Mouse (Mus musculus) heart, embryonic 11.5 days (tissue): ENCODE measurements around the gene Cpa1. TPM values are rescaled to one million over a fixed set of nuclear protein-coding genes. Genes with fewer than 3 reads are reported as not detected.

Experiments used
- ATAC-seq: fragments of 200-750 bp; cut with Nextera tagmentation; replicated peaks from 2 replicates; pipeline ENCODE4 v1.8.0; 2017; ENCODE audit warnings: moderate library complexity; ENCODE audit not compliant: insufficient number of reproducible peaks, low FRiP score, low TSS enrichment
- H3K27ac ChIP-seq: fragments of 300-500 bp; sonication (generic); 2 replicates; pipeline ENCODE4 v1.5.1; 2014; ENCODE audit warnings: mild to moderate bottlenecking, low read depth, low read length
- H3K27me3 ChIP-seq: fragments of 300-500 bp; sonication (generic); 2 replicates; pipeline ENCODE4 v1.6.1; 2014; ENCODE audit warnings: mild to moderate bottlenecking, low read length, mixed read lengths; ENCODE audit not compliant: control insufficient read depth, insufficient read depth
- H3K36me3 ChIP-seq: fragments of 300-500 bp; sonication (generic); 2 replicates; pipeline ENCODE4 v1.6.1; 2014; ENCODE audit warnings: mild to moderate bottlenecking, low read length, moderate library complexity, mixed read lengths; ENCODE audit not compliant: control insufficient read depth, insufficient read depth
- H3K4me1 ChIP-seq: fragments of 300-500 bp; sonication (generic); 2 replicates; pipeline ENCODE4 v1.6.1; 2014; ENCODE audit warnings: low read length; ENCODE audit not compliant: control insufficient read depth, insufficient read depth
- H3K4me2 ChIP-seq: fragments of 300-500 bp; sonication (generic); 2 replicates; pipeline ENCODE4 v1.6.1; 2014; ENCODE audit warnings: mild to moderate bottlenecking, moderate library complexity
- H3K4me3 ChIP-seq: fragments of 300-500 bp; sonication (generic); 2 replicates; pipeline ENCODE4 v1.5.1; 2014; ENCODE audit warnings: low read depth, low read length
- H3K9ac ChIP-seq: fragments of 300-500 bp; sonication (generic); 2 replicates; pipeline ENCODE4 v1.6.1; 2014; ENCODE audit warnings: mild to moderate bottlenecking, low read depth, low read length, moderate library complexity
- H3K9me3 ChIP-seq: fragments of 300-500 bp; sonication (generic); replicated peaks from 2 replicates; pipeline ENCODE4 v1.6.1; 2016; ENCODE audit warnings: low read length; ENCODE audit not compliant: control insufficient read depth
- WGBS: fragments of 180-500 bp; shearing (Covaris S2); extraction: QIAGEN DNeasy Blood & Tissue Kit; methylation state at CpG from one replicate; pipeline ENCODE4 v1.1.7; 2014; ENCODE audit not compliant: insufficient replicate concordance; 5-methylcytosine and 5-hydroxymethylcytosine counted together
- polyA plus RNA-seq: library from polyadenylated mRNA; unstranded; fragments of >200 nt; fragmentation: Nextera tagmentation; extraction: Ambion mirVana; gene quantifications from 2 replicates; pipeline ENCODE4 v1.2.1, GENCODE M21; 2014

The Cpa1 gene
- polyA plus RNA-seq, 1 experiment from 2014 or later, result 2.5 TPM

GRCm38 (mm10) chr6:30628152-30628551 is 10.9 kb upstream of the Cpa1 start:
- peaks cover 15% of the 10 kb centered on the region; the same call in 1 of the 2 replicates for H3K4me1 ChIP-seq
- H3K9me3 ChIP-seq, result no peaks in the 10 kb centered on the region
- 56% methylated on average over 6 of the region's 6 CpGs for WGBS
- H3K27me3 ChIP-seq, result no peaks in the 10 kb centered on the region
- no peak overlapping the region for H3K4me3 ChIP-seq
- H3K27ac ChIP-seq, result no peak overlapping the region
- no peak overlapping the region for H3K9ac ChIP-seq
- no peaks in the 10 kb centered on the region for H3K36me3 ChIP-seq
- H3K4me2 ChIP-seq, result no peak overlapping the region
- no peak for ATAC-seq

- Histone ChIP-seq H3K9ac (no peak overlapping the region), H3K36me3 (no peaks in the 10 kb centered on the region), H3K4me2 (no peak overlapping the region), H3K27ac (no peak overlapping the region), H3K4me3 (no peak overlapping the region), H3K27me3 (no peaks in the 10 kb centered on the region), H3K4me1 (peaks cover 6% of the 10 kb centered on the region; the same call in 1 of the 2 replicates), H3K9me3 (no peaks in the 10 kb centered on the region)
- 76% methylated on average over 1 of the region's 1 CpGs for WGBS
- no peak for ATAC-seq
Observed at GRCm38 (mm10) chr6:30629989-30630388, 9.0 kb upstream of the Cpa1 start.

DNA sequence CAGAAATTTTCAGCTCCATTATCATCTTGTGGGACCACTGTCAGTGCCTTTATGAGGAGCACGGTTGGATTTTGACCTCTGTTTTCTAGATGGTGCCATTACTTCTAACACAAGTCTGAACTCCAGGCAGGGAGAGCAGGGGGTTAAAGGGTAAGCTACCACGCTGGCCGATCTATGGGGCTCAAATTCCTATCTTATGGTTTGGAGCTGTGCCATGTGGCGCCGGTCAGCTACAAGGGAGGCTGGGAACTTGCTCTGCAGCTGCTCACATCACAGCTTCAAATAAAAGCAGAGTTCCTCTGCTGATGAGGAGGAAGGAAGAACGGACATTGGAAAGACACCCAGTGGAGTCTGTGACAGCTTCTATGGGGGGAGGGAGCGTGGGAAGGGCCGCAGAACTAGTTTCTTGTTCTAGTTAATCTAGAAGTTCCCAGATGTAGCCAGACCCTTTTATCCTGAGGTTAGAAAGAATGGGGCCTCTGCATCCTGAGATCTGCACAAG is 3.6 kb upstream of the Cpa1 start:
- Histone ChIP-seq H3K9ac (no peak overlapping the region), H3K4me3 (no peak overlapping the region), H3K4me1 (peaks cover 14% of the 10 kb centered on the region; the same call in 1 of the 2 replicates), H3K27me3 (no peaks in the 10 kb centered on the region), H3K4me2 (no peak overlapping the region), H3K36me3 (no peaks in the 10 kb centered on the region), H3K9me3 (no peaks in the 10 kb centered on the region), H3K27ac (peak overlapping the region; percentile 10; the same call in 1 of the 2 replicates)
- no peak for ATAC-seq
- WGBS, result 36% methylated on average over 8 of the region's 8 CpGs

DNA sequence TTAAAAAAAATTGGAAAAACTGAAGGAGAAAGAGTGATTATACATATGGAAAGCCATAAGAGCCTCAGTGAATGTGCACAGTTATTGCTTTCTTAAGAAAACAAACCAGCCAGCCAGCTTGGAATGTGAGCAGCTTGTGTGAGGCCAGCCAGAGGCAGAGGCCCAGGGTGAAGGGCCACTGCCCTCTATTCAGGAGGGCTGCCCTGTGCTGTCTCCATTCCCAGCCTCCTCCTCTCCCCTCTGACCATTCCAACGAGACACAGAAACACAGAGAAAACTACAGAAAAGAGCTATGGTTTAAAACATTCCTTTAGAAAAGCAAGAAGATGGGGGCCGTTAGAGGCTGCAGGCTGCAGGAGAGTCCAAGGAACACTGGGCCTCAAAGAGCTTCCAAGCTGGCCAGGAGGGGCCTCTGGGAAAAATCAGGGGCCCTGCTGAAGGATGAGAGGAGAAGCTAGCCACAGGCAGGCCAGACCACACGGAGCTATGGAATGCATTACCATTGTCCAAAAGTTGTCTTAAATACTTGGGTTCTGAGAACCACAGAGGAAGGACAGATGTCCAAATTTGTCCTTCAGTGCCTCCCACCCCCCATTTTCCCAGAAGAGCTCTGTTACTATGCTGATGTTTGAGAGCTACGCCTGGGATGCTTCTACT is 2.7 kb upstream of the Cpa1 start:
- WGBS, result 49% methylated on average over 4 of the region's 4 CpGs
- Histone ChIP-seq H3K36me3 (no peaks in the 10 kb centered on the region), H3K9ac (no peak overlapping the region), H3K27me3 (no peaks in the 10 kb centered on the region), H3K9me3 (no peaks in the 10 kb centered on the region), H3K27ac (peak overlapping the region; percentile 55), H3K4me3 (no peak overlapping the region), H3K4me2 (no peak overlapping the region), H3K4me1 (peaks cover 14% of the 10 kb centered on the region; the same call in 1 of the 2 replicates)
- ATAC-seq, result 0 out of 2 replicates have a peak, but pooled peaks have one; percentile 36

GRCm38 (mm10) chr6:30643694-30644460 is 4.9 kb downstream of the Cpa1 start:
- H3K27me3 ChIP-seq, result no peaks in the 10 kb centered on the region
- H3K4me2 ChIP-seq, result no peak overlapping the region
- no peak overlapping the region for H3K27ac ChIP-seq
- 62% methylated on average over 12 of the region's 12 CpGs for WGBS
- H3K9ac ChIP-seq, result no peak overlapping the region
- ATAC-seq, result no peak
- no peaks in the 10 kb centered on the region for H3K36me3 ChIP-seq
- H3K9me3 ChIP-seq, result no peaks in the 10 kb centered on the region
- H3K4me1 ChIP-seq, result 0 out of 2 replicates have a peak, but pooled peaks cover 3% of the 10 kb centered on the region
- H3K4me3 ChIP-seq, result no peak overlapping the region

- Histone ChIP-seq H3K27me3 (no peaks in the 10 kb centered on the region), H3K36me3 (no peaks in the 10 kb centered on the region), H3K4me3 (no peak overlapping the region), H3K4me2 (no peak overlapping the region), H3K4me1 (peaks cover 6% of the 10 kb centered on the region; the same call in 1 of the 2 replicates), H3K27ac (no peak overlapping the region), H3K9me3 (no peaks in the 10 kb centered on the region), H3K9ac (no peak overlapping the region)
- ATAC-seq, result no peak
- 72% methylated on average over 3 of the region's 3 CpGs for WGBS
Observed at GRCm38 (mm10) chr6:30644462-30644861, 5.4 kb downstream of the Cpa1 start.

- Histone ChIP-seq H3K27ac (no peak overlapping the region), H3K4me1 (peaks cover 6% of the 10 kb centered on the region; the same call in 1 of the 2 replicates), H3K9me3 (no peaks in the 10 kb centered on the region), H3K9ac (no peak overlapping the region), H3K4me2 (no peak overlapping the region), H3K27me3 (no peaks in the 10 kb centered on the region), H3K4me3 (no peak overlapping the region), H3K36me3 (no peaks in the 10 kb centered on the region)
- no peak for ATAC-seq
- 83% methylated on average over 6 of the region's 6 CpGs for WGBS
Observed at GRCm38 (mm10) chr6:30645379-30645778, 6.4 kb downstream of the Cpa1 start.

GRCm38 (mm10) chr6:30649651-30650296 is 10.8 kb downstream of the Cpa1 start:
- no peak overlapping the region for H3K4me2 ChIP-seq
- H3K27me3 ChIP-seq, result no peaks in the 10 kb centered on the region
- H3K9ac ChIP-seq, result no peak overlapping the region
- no peak overlapping the region for H3K4me3 ChIP-seq
- ATAC-seq, result no peak
- H3K9me3 ChIP-seq, result no peaks in the 10 kb centered on the region
- H3K4me1 ChIP-seq, result peaks cover 3% of the 10 kb centered on the region; the same call in 1 of the 2 replicates
- no peaks in the 10 kb centered on the region for H3K36me3 ChIP-seq
- no peak overlapping the region for H3K27ac ChIP-seq
- 72% methylated on average over 11 of the region's 11 CpGs for WGBS
